Mouse (Mus musculus) left cerebral cortex, adult 2 months (tissue): ENCODE measurements at regions not wholly inside any gene's neighbourhood (a gene's known extent, or its start where the extent isn't known, plus 50 kb on each side); places are given as distances from the start of the nearest gene placed in this dataset.

Experiments used
- DNase-seq, 2 experiments: peaks; one replicate each; pipeline ENCODE4 v3.0.0; 2021 to 2022; ENCODE audit warnings: low spot score in 2 of 2, mixed read lengths in 1 of 2; ENCODE audit errors: extremely low spot score in 1 of 2
- H3K27ac ChIP-seq: fragments of 200-600 bp; 2 replicates; pipeline ENCODE4 v1.8.1; 2022
- H3K4me3 ChIP-seq: fragments of 200-600 bp; 2 replicates; pipeline ENCODE4 v1.8.1; 2022
- CTCF ChIP-seq: fragments of 200-600 bp; IDR thresholded peaks from 2 replicates; pipeline ENCODE4 v1.8.1; 2022; ENCODE audit warnings: antibody characterized with exemption, mild to moderate bottlenecking, moderate library complexity
- intact Hi-C: fragments of 180-260 bp; cut with DNase I; formaldehyde crosslinking; loops from one replicate; pipeline ENCODE4 v1.15.1; 2025

DNA sequence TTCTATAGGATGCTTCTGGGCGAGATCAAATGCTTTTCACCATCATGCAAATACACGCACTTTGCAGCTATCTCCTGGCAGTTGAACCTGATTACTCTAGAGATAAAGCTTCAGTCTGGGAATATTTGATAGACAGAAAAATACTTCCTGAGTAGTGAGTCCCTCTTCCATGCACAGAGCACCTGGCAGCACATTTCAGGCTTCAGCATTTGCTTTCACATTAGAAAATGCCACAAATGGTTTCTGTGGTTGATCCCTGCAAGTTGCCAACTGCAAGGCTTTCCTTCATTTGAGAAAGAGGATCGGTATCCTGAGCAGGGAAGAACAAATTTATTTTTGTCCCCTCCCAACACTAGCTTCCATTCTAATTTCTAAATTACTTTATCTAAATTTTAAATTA lies 155.5 kb upstream of the Negr1 start:
- TF ChIP-seq CTCF = no peak
- intact Hi-C loops = no loop called here
- no peak overlapping the region for H3K4me3 ChIP-seq

DNA sequence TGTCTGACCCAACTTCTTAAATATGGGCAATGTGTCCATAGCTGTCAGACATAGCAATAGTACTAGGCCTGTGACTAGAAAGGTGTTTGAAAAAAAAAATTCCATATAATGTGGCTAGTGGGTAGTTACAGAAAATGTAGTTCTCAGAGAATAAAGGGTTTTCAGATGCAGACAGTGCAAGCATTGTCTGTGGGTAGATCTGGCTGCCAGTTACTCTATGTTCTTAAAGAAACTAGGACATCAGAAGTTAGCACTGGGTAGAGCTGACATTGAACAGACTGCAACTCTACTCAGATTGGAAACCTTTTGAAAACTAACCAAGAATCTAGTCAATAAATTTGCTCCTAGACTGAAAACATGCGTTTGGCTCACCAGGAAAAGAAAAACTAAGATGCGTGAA lies 154.5 kb upstream of the Negr1 start:
- no peak for DNase-seq
- H3K4me3 ChIP-seq = no peak overlapping the region
- no peak for TF ChIP-seq CTCF
- intact Hi-C loops = no loop called here
- H3K27ac ChIP-seq = no peak overlapping the region

More for the DNA sequence above, 155.5 kb upstream of the Negr1 start:
- DNase-seq = no peak
- H3K27ac ChIP-seq = no peak overlapping the region

DNA sequence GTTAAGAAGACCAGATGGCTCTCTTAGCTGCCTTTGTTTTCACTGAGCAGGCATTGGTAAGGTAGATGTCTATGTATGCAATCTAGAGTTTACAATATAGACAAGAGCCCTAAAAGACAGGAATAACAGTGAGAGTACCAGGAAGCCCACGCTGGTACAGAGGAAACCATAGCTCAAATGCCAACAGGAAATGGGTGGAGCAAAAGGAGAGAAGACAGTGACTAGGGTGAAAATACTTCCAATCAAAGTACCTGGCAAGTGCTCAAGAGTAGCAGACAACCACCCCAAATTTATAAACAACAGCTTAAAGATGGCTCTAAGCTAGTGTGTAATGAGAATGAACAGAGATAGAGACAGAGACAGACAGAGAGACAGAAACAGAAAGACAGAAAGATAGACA lies 151.5 kb upstream of the Negr1 start:
- Histone ChIP-seq H3K27ac (no peak overlapping the region), H3K4me3 (no peak overlapping the region)
- intact Hi-C loops = no loop called here
- no peak for DNase-seq
- TF ChIP-seq CTCF = no peak

DNA sequence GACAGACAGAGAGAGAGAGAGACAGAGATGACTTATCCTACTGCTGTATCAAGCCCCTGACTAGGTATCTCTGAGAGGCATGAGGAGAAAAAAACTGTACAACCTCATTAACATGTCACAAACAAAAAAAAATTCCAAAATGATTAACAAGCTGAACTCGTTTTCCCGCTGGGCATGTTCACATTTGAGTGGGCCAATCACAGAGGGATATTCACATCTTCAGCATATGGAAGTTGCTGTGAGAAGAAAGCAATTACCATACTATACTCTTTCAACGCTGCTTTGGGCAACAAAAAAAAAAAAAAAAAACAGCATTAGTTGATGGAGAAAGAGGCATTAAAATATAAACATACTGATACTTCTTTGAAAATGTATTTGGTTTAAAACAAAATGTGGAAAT lies 148.8 kb upstream of the Negr1 start:
- no peak for TF ChIP-seq CTCF
- Histone ChIP-seq H3K27ac (no peak overlapping the region), H3K4me3 (no peak overlapping the region)
- DNase-seq = no peak
- intact Hi-C loops = no loop called here

DNA sequence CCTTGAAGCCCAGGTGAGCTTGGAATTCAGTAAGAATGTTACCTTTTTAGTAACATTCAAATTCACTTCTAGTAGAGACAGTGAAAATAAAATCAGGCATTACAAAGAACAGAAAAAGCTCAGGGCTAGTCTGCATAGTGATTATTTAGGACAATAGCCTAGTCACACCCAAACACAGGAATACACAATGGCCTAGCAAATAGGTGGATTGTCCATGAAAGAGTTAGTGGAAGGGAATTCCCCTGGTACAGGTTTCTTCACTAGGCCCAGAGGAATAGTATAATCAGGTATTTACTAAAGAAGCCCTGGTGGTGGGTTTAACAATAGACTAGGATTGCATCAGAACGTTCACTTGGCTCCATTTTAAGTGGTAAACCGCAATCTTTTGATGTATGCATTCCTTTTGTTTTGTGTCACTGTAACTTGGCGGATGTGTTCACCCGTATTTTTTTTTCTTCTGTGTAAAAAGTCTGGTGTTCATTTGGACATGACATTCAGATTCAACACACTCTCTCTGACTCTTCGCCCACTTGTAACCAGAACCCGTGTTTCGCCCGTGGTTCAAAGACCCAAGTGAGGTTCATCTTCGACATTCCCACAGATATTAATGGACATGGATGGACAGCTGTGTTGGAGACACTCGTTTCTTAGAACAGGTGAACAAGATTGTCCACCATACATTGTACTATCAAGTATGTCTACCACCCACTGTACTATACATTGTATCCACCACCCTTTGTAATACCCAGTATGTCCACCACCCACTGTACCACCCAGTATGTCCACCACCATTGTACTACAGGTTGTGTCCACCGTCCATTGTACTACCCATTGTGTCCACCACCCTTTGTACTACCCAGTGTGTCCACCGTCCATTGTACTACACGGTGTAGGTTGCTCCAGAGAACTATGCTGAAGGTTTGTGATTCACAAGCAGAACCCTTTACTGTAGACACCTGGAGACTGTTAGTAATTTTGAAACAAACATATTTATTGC lies 146.9 kb upstream of the Negr1 start:
- no peak for DNase-seq
- intact Hi-C loops = no loop called here
- Histone ChIP-seq H3K4me3 (no peak overlapping the region), H3K27ac (no peak overlapping the region)
- TF ChIP-seq CTCF = no peak

DNA sequence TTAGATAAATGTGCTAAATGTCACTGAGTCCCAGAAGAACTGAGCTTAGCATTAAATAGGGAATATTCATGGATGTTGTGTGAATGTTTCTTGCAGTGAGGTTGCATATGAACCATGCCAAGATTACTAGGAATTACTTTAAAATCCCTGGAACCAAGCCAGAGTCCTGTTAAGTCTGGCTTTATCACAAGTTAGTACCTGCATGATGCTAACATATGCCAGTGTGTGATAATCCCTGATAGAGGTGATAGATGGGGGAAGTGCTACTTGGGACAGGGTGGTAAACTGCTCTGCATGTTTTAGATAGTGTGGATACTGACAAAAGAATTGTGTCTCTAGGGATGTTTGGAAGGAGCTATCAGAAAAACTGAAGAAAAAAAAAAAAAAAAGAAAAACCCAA lies 143.5 kb upstream of the Negr1 start:
- DNase-seq = no peak
- TF ChIP-seq CTCF = no peak
- H3K4me3 ChIP-seq = no peak overlapping the region
- intact Hi-C loops = no loop called here
- no peak overlapping the region for H3K27ac ChIP-seq

DNA sequence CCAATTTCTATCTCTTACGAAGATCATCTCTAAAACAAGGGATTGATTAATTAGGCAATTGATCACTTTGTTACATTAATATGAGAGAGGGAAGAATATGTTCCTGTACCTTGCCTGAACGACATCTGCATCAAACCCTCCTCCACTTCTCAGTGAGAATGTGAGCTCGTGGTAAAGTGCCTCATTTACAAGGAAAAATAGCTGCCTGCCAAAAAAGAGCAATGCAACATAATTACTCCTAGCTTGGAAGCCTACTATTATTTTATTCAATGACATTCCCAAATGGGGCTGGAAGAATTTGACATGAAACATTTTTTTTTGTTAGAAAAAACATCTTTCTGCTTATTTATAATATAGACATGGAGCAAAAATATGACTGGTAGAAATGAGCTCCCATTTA lies 138.5 kb upstream of the Negr1 start:
- no peak for DNase-seq
- Histone ChIP-seq H3K4me3 (no peak overlapping the region), H3K27ac (no peak overlapping the region)
- no peak for TF ChIP-seq CTCF
- intact Hi-C loops = no loop called here

DNA sequence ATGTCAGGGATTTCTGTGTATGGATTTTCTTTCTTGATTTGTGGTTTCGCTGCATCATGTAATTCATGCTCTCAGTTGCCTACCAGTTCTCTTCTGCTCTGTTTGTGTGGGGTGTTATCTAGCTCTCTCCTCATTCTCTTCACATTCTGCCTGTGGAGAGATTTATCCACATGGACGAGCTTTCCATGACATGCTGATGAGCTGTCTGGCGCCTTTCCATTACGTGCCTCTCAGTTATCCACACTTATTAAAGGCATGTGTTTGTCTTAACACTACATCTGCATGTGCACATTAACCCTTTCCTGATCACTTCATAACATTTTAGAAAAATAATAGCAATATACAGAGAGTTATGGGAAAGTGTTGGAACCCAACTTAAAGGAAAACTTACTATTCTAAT lies 106.6 kb upstream of the Negr1 start:
- no peak overlapping the region for H3K4me3 ChIP-seq
- no peak overlapping the region for H3K27ac ChIP-seq
- intact Hi-C loops = no loop called here
- TF ChIP-seq CTCF = no peak
- no peak for DNase-seq

DNA sequence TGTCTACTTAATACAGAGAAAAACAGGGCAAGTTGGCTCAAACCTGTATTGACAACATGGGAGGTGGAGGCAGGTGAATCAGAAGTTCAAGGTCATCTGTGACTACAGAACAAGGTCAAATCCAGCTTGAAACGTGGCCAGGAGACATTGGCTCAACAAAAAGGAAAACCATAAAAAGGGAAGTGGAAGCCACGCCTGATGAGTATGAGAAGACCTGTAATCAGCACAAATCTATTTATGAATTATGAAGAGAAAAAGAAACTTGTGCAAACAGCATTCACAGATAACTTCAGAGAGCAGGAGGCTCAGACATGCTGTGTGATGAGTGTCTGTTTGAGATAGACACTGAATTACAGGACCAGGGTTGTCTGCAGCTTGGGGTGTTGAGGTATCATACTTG lies 98.3 kb upstream of the Negr1 start:
- no peak for TF ChIP-seq CTCF
- Histone ChIP-seq H3K4me3 (no peak overlapping the region), H3K27ac (no peak overlapping the region)
- no peak for DNase-seq
- intact Hi-C loops = no loop called here

DNA sequence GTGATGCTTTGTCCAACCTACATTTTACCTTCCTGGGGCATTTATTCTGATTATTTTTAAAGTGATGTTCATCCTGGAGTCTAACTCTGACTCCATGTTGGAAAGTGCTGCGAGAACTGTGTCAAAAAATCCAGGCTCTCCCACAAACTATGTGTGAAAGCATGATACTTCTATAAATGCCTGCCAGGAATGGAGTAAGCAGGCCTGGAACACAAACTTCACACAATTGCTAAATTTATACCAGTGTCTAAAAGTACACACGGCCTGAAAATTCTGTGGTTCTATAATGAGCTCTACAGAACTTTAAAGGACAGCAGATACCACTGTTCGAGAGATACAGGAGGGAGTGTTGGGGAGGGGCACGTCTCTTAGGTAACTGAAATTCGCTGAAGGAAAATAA lies 96.0 kb upstream of the Negr1 start:
- intact Hi-C loops = no loop called here
- Histone ChIP-seq H3K4me3 (no peak overlapping the region), H3K27ac (no peak overlapping the region)
- TF ChIP-seq CTCF = no peak
- no peak for DNase-seq

DNA sequence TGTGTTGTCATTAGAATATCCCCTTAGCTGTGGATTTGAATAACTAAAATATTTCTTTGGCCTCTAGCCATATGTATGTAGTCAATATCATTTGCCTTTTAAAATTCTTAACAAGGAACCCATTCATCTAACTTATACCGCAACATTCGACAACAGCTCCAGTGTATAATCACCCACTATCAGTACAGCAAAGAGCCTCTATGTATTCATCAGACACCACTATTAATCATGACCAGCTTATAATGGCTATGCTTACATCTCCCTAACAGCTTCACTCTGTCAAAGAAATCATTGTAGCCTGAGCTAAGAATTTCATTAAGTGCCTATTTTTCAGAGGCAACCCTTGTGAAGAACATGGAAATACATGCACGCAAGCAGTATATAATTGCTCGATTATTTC lies 88.9 kb upstream of the Negr1 start:
- Histone ChIP-seq H3K27ac (no peak overlapping the region), H3K4me3 (no peak overlapping the region)
- no peak for DNase-seq
- no peak for TF ChIP-seq CTCF
- intact Hi-C loops = no loop called here
